Comparison of ENCODE assay signal across 8 mouse cellular contexts in genomic region chr4:98243502-98243901, GRCm38 (mm10).
A peak's percentile ranks its signal among the peaks of the same experiment; 100 is the strongest.
DNase-seq lines count a peak whose midpoint lies in the region; ATAC-seq and TF ChIP-seq lines count a peak whose summit lies in the region.

No protein-coding gene starts in this region.

- intact Hi-C loops in left cerebral cortex, postnatal 10 days (cut with DNase I): loop anchor here (10.0 kb wide), 1 partner anchor 489 kb away; no protein-coding TSS in a partner anchor

- peak; percentile 77 for DNase-seq in ES-E14 (ENCODE audit: low read depth, low spot score)
- peak; percentile 7 for DNase-seq in cerebellum, adult 11 months
- DNase-seq in forebrain, embryonic 14.5 days (ENCODE audit: low spot score): peak; percentile 93
- DNase-seq in hindlimb bud, embryonic 11.5 days (ENCODE audit: extremely low spot score, low read depth, low spot score): peak; percentile 88
- peak; percentile 63 to 77 for DNase-seq in left cerebral cortex, postnatal 10 days (ENCODE audit: extremely low spot score in 1 of 2, low spot score in 2 of 2)
- peak; percentile 98 for DNase-seq in midbrain, embryonic 11.5 days (ENCODE audit: low spot score, missing footprints)
- peak; percentile 39 to 60 for DNase-seq in spleen, postnatal 36 days (ENCODE audit: low spot score in 2 of 2)
- no peak for DNase-seq in gastrocnemius, adult 8-10 months (ENCODE audit: low spot score in 2 of 2)

- H3K4me2 ChIP-seq in forebrain, embryonic 14.5 days (ENCODE audit: low read length): peak overlapping the region; percentile 49
- H3K4me2 ChIP-seq in midbrain, embryonic 11.5 days: no peak overlapping the region

- 3% methylated on average over 6 of the region's 6 CpGs for WGBS in forebrain, embryonic 14.5 days
- 5% methylated on average over 6 of the region's 6 CpGs for WGBS in midbrain, embryonic 11.5 days

- no peaks in the 10 kb centered on the region for H3K9me3 ChIP-seq in ES-E14 (ENCODE audit: control insufficient read depth, insufficient read depth, low read depth, low read length)
- H3K9me3 ChIP-seq in forebrain, embryonic 14.5 days (replicated peaks; ENCODE audit: control insufficient read depth, low read length): no peaks in the 10 kb centered on the region
- H3K9me3 ChIP-seq in midbrain, embryonic 11.5 days (ENCODE audit: control insufficient read depth, low read length): no peaks in the 10 kb centered on the region; the same call in 1 of the 2 replicates

- H3K9ac ChIP-seq in ES-E14 (ENCODE audit: insufficient read depth, low read depth, low read length, poor library complexity, severe bottlenecking): no peak overlapping the region
- H3K9ac ChIP-seq in forebrain, embryonic 14.5 days (ENCODE audit: low read length): no peak overlapping the region; the same call in 1 of the 2 replicates
- H3K9ac ChIP-seq in midbrain, embryonic 11.5 days (ENCODE audit: low read length): no peak overlapping the region

- in situ Hi-C loops in ES-E14 (cut with MboI; ENCODE audit: low sequenced_read_pairs in 2 of 2, unreplicated experiment in 2 of 2): no loop called here

- H3K4me3 ChIP-seq in ES-E14 (ENCODE audit: insufficient read depth in 1 of 2, low read depth in 1 of 2, low read length in 2 of 2, poor library complexity in 1 of 2, severe bottlenecking in 1 of 2): no peak overlapping the region
- no peak overlapping the region for H3K4me3 ChIP-seq in forebrain, embryonic 14.5 days (ENCODE audit: low read depth, low read length)
- H3K4me3 ChIP-seq in midbrain, embryonic 11.5 days (ENCODE audit: low read depth, low read length): no peak overlapping the region

- no peak overlapping the region for H3K27ac ChIP-seq in ES-E14 (ENCODE audit: insufficient read depth, low read depth, low read length, poor library complexity, severe bottlenecking)
- peak overlapping the region; percentile 48; the same call in 1 of the 2 replicates for H3K27ac ChIP-seq in forebrain, embryonic 14.5 days (ENCODE audit: low read depth, low read length)
- no peak overlapping the region for H3K27ac ChIP-seq in midbrain, embryonic 11.5 days (ENCODE audit: low read depth, low read length)

- no peaks in the 10 kb centered on the region for H3K36me3 ChIP-seq in ES-E14 (ENCODE audit: control insufficient read depth, insufficient read depth, low read length, poor library complexity, severe bottlenecking)
- no peaks in the 10 kb centered on the region for H3K36me3 ChIP-seq in forebrain, embryonic 14.5 days (ENCODE audit: control insufficient read depth, insufficient read depth, low read length)
- no peaks in the 10 kb centered on the region for H3K36me3 ChIP-seq in midbrain, embryonic 11.5 days (ENCODE audit: control insufficient read depth, insufficient read depth, low read length)

- H3K27me3 ChIP-seq in forebrain, embryonic 14.5 days (replicated peaks; ENCODE audit: control insufficient read depth, insufficient read depth, low read length): no peaks in the 10 kb centered on the region
- no peaks in the 10 kb centered on the region for H3K27me3 ChIP-seq in midbrain, embryonic 11.5 days (ENCODE audit: control insufficient read depth, insufficient read depth, low read length)

- H3K4me1 ChIP-seq in ES-E14 (ENCODE audit: control insufficient read depth in 2 of 2, insufficient read depth in 2 of 2, low read length in 2 of 2, poor library complexity in 1 of 2): peaks cover 2 to 11% of the 10 kb centered on the region in 2 experiments; a peak in 3 of 4 replicates
- peaks cover 8% of the 10 kb centered on the region for H3K4me1 ChIP-seq in forebrain, embryonic 14.5 days (ENCODE audit: control insufficient read depth, insufficient read depth, low read length)
- H3K4me1 ChIP-seq in midbrain, embryonic 11.5 days (ENCODE audit: control insufficient read depth, insufficient read depth, low read length): 0 out of 2 replicates have a peak, but pooled peaks cover 3% of the 10 kb centered on the region

- peak; percentile 86 for ATAC-seq in forebrain, embryonic 14.5 days
- peak; percentile 94 for ATAC-seq in midbrain, embryonic 11.5 days (ENCODE audit: low FRiP score)

TF ChIP-seq in ES-E14, 5 proteins besides CTCF, POLR2A, EP300 and RAD21:
- TF ChIP-seq HCFC1 (IDR thresholded peaks at IDR 0.05; ENCODE audit: borderline replicate concordance, insufficient read depth, low read length): no peak
- TF ChIP-seq CHD2 (IDR thresholded peaks at IDR 0.05; ENCODE audit: low read depth, low read length): 0 out of 2 replicates have a peak, but pooled peaks have one; percentile 7
- peak; percentile 62; the same call in 1 of the 2 replicates for TF ChIP-seq ZC3H11A (IDR thresholded peaks at IDR 0.05; ENCODE audit: borderline replicate concordance, low read depth, low read length)
TF ChIP-seq in ES-E14: peak in this region for 2.

Comparison
In these comparisons a context has a peak if more than half of its experiments do, and no peak if none do; other contexts are left out.
1. DNase-seq: peak in ES-E14 (single experiment), cerebellum, adult 11 months (single experiment), forebrain, embryonic 14.5 days (single experiment), hindlimb bud, embryonic 11.5 days (single experiment), left cerebral cortex, postnatal 10 days (2 of 2), midbrain, embryonic 11.5 days (single experiment) and spleen, postnatal 36 days (2 of 2); none in gastrocnemius, adult 8-10 months (0 of 2).